In the genomic region with DNA sequence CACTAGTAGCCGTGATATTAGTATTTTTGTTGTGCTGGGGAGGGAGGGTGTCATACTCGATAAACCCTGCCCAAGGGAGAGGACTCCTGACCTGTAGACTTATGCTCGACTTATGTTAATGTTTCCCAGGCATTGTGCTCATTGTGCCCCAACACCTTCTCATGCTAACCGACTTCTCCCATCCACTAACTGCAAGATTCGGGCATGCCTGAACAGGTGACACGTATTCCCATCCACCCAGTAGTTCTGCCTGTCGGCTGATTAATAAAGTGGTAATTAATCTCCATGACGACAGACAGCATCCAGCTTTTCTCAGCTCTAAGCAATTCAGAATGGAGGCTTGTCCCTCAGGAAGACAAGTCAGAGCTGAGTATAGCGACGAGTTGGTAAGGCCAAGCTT, we compare ENCODE assay signal across 14 mouse cellular contexts. TPM values are rescaled to one million over a fixed set of nuclear protein-coding genes. Genes with fewer than 3 reads are reported as not detected.
DNase-seq lines count a peak whose midpoint lies in the region; ATAC-seq lines count a peak whose summit lies in the region.
"Had no signal": no experiment of that assay in that cellular context is flagged by ENCODE, and none has a peak within 500 bp of the region (broad histone marks: within the 10 kb centered on the region; RNA-seq: fewer than 3 reads in every experiment).

No protein-coding gene starts in this region.

- H3K27me3 ChIP-seq in kidney, embryonic 14.5 days (ENCODE audit: control insufficient read depth, insufficient read depth, low read length) = no peaks in the 10 kb centered on the region
- no peaks in the 10 kb centered on the region for H3K27me3 ChIP-seq in forebrain, embryonic 14.5 days (replicated peaks; ENCODE audit: control insufficient read depth, insufficient read depth, low read length)
- no peaks in the 10 kb centered on the region for H3K27me3 ChIP-seq in kidney, embryonic 15.5 days
- H3K27me3 ChIP-seq: limb, embryonic 12.5 days had no signal

- no peak overlapping the region for H3K9ac ChIP-seq in kidney, embryonic 14.5 days (ENCODE audit: low read depth, low read length)
- no peak overlapping the region for H3K9ac ChIP-seq in forebrain, embryonic 14.5 days (ENCODE audit: low read length)
- H3K9ac ChIP-seq in kidney, embryonic 15.5 days = no peak overlapping the region
- H3K9ac ChIP-seq: limb, embryonic 12.5 days had no signal

- H3K4me1 ChIP-seq in kidney, embryonic 14.5 days (ENCODE audit: control insufficient read depth, insufficient read depth, low read length) = no peaks in the 10 kb centered on the region
- H3K4me1 ChIP-seq in forebrain, embryonic 14.5 days (ENCODE audit: control insufficient read depth, insufficient read depth, low read length) = no peaks in the 10 kb centered on the region
- H3K4me1 ChIP-seq in kidney, embryonic 15.5 days = 0 out of 2 replicates have a peak, but pooled peaks cover 3% of the 10 kb centered on the region
- H3K4me1 ChIP-seq: limb, embryonic 12.5 days had no signal

- ATAC-seq in kidney, embryonic 14.5 days (ENCODE audit: low FRiP score, low TSS enrichment) = no peak
- peak; percentile 71; the same call in 1 of the 2 replicates for ATAC-seq in forebrain, embryonic 14.5 days
- peak; percentile 58; the same call in 1 of the 2 replicates for ATAC-seq in kidney, embryonic 15.5 days (replicated peaks; ENCODE audit: low FRiP score)

- H3K4me3 ChIP-seq in kidney, embryonic 14.5 days (ENCODE audit: low read length) = no peak overlapping the region
- no peak overlapping the region for H3K4me3 ChIP-seq in forebrain, embryonic 14.5 days (ENCODE audit: low read depth, low read length)
- no peak overlapping the region for H3K4me3 ChIP-seq in kidney, embryonic 15.5 days (replicated peaks)
- H3K4me3 ChIP-seq: gastrocnemius, adult 2 months; layer of hippocampus, adult 2 months; limb, embryonic 12.5 days had no signal

- peak; percentile 38 for DNase-seq in kidney, adult 11 months
- peak; percentile 31 for DNase-seq in brain, adult 2 months (ENCODE audit: low read depth, low spot score)
- DNase-seq in forebrain, embryonic 14.5 days (ENCODE audit: low spot score) = peak; percentile 54
- no peak for DNase-seq in cerebellum, postnatal 10 days
- no peak for DNase-seq in spleen, adult 12 weeks (ENCODE audit: low spot score)
- DNase-seq: adrenal gland, adult 2 months; cerebellum, adult 8-10 months; gastrocnemius, adult 2 months; heart, adult 11 months had no signal

- no peak overlapping the region for H3K4me2 ChIP-seq in kidney, embryonic 14.5 days (replicated peaks; ENCODE audit: low read depth, low read length)
- no peak overlapping the region for H3K4me2 ChIP-seq in forebrain, embryonic 14.5 days (ENCODE audit: low read length)
- no peak overlapping the region for H3K4me2 ChIP-seq in kidney, embryonic 15.5 days
- H3K4me2 ChIP-seq: limb, embryonic 12.5 days had no signal

- H3K36me3 ChIP-seq in kidney, embryonic 14.5 days (ENCODE audit: control insufficient read depth, insufficient read depth, low read length) = peaks cover 3% of the 10 kb centered on the region; the same call in 1 of the 2 replicates
- H3K36me3 ChIP-seq in forebrain, embryonic 14.5 days (ENCODE audit: control insufficient read depth, insufficient read depth, low read length) = peaks cover 6% of the 10 kb centered on the region; the same call in 1 of the 2 replicates
- H3K36me3 ChIP-seq in kidney, embryonic 15.5 days = peaks cover 15% of the 10 kb centered on the region

- no peaks in the 10 kb centered on the region for H3K9me3 ChIP-seq in kidney, embryonic 14.5 days (ENCODE audit: control insufficient read depth, low read length)
- H3K9me3 ChIP-seq in forebrain, embryonic 14.5 days (replicated peaks; ENCODE audit: control insufficient read depth, low read length) = no peaks in the 10 kb centered on the region
- H3K9me3 ChIP-seq in kidney, embryonic 15.5 days (replicated peaks) = no peaks in the 10 kb centered on the region
- H3K9me3 ChIP-seq: G1E; limb, embryonic 12.5 days had no signal

- 73% methylated on average over 10 of the region's 10 CpGs for WGBS in kidney, embryonic 14.5 days
- WGBS in forebrain, embryonic 14.5 days = 70% methylated on average over 10 of the region's 10 CpGs
- 68% methylated on average over 10 of the region's 10 CpGs for WGBS in kidney, embryonic 15.5 days

- no peak overlapping the region for H3K27ac ChIP-seq in kidney, embryonic 14.5 days (ENCODE audit: low read depth, low read length)
- peak overlapping the region; percentile 36; the same call in 1 of the 2 replicates for H3K27ac ChIP-seq in forebrain, embryonic 14.5 days (ENCODE audit: low read depth, low read length)
- H3K27ac ChIP-seq in kidney, embryonic 15.5 days = no peak overlapping the region; the same call in 1 of the 2 replicates
- H3K27ac ChIP-seq: gastrocnemius, adult 2 months; layer of hippocampus, adult 2 months; limb, embryonic 12.5 days had no signal

RNA-seq across cellular contexts. Expression of a gene that starts 13.3 kb away (rescaled TPM):
- polyA plus RNA-seq in kidney, embryonic 14.5 days (2014; fragmentation: Nextera tagmentation; extraction: Ambion mirVana) = 18.8 and 35.5 TPM in 2 replicates
- polyA plus RNA-seq in forebrain, embryonic 14.5 days (2014; fragmentation: Nextera tagmentation; extraction: Ambion mirVana) = 43.6 and 44.9 TPM in 2 replicates
- 32.1 and 34.2 TPM in 2 replicates for polyA plus RNA-seq in kidney, embryonic 15.5 days (2015; fragmentation: Nextera tagmentation; extraction: Ambion mirVana)

RNA-seq across cellular contexts. Expression of a gene that starts 33.6 kb away (rescaled TPM):
- polyA plus RNA-seq in kidney, embryonic 14.5 days (2014; fragmentation: Nextera tagmentation; extraction: Ambion mirVana) = 9.4 and 10.9 TPM in 2 replicates
- polyA plus RNA-seq in forebrain, embryonic 14.5 days (2014; fragmentation: Nextera tagmentation; extraction: Ambion mirVana) = 9.2 and 10.6 TPM in 2 replicates
- polyA plus RNA-seq in kidney, embryonic 15.5 days (2015; fragmentation: Nextera tagmentation; extraction: Ambion mirVana) = 5.3 and 5.4 TPM in 2 replicates

RNA-seq across cellular contexts. Expression of a gene that starts 35.2 kb away (rescaled TPM):
- 21.5 and 25.1 TPM in 2 replicates for polyA plus RNA-seq in kidney, embryonic 14.5 days (2014; fragmentation: Nextera tagmentation; extraction: Ambion mirVana)
- 17.9 and 23.5 TPM in 2 replicates for polyA plus RNA-seq in forebrain, embryonic 14.5 days (2014; fragmentation: Nextera tagmentation; extraction: Ambion mirVana)
- 19.8 and 24.0 TPM in 2 replicates for polyA plus RNA-seq in kidney, embryonic 15.5 days (2015; fragmentation: Nextera tagmentation; extraction: Ambion mirVana)

RNA-seq across cellular contexts. Expression of a gene that starts 35.7 kb away (rescaled TPM):
- polyA plus RNA-seq in kidney, embryonic 14.5 days (2014; fragmentation: Nextera tagmentation; extraction: Ambion mirVana) = 29.2 and 31.1 TPM in 2 replicates
- 16.8 and 18.6 TPM in 2 replicates for polyA plus RNA-seq in forebrain, embryonic 14.5 days (2014; fragmentation: Nextera tagmentation; extraction: Ambion mirVana)
- 19.9 and 21.5 TPM in 2 replicates for polyA plus RNA-seq in kidney, embryonic 15.5 days (2015; fragmentation: Nextera tagmentation; extraction: Ambion mirVana)

Comparison
In these comparisons a context has a peak if more than half of its experiments do, and no peak if none do; other contexts are left out.
1. DNase-seq: peak in kidney, adult 11 months (single experiment), brain, adult 2 months (single experiment) and forebrain, embryonic 14.5 days (single experiment); none in cerebellum, postnatal 10 days (0 of 2) and spleen, adult 12 weeks (single experiment).